Mouse (Mus musculus) liver, postnatal 0 days (tissue): Measurements from ENCODE around the gene Chrm4. TPM values are rescaled to one million over a fixed set of nuclear protein-coding genes. Genes with fewer than 3 reads are reported as not detected.

Source experiments
- ATAC-seq: fragments of 200-750 bp; cut with Nextera tagmentation; 2 replicates; pipeline ENCODE4 v1.8.0; 2017; ENCODE audit warnings: mild to moderate bottlenecking, moderate library complexity
- DNase-seq: peaks from one replicate; pipeline ENCODE4 v3.0.0-alpha.2; 2016
- H3K27ac ChIP-seq: fragments of 300-500 bp; sonication (generic); 2 replicates; pipeline ENCODE4 v1.5.1; 2014; ENCODE audit warnings: antibody characterized with exemption, moderate library complexity, mild to moderate bottlenecking, low read depth
- H3K27me3 ChIP-seq: fragments of 300-500 bp; sonication (generic); 2 replicates; pipeline ENCODE4 v1.6.1; 2014; ENCODE audit warnings: low read length, control low read depth, mixed read lengths; ENCODE audit not compliant: insufficient read depth
- H3K36me3 ChIP-seq: fragments of 300-500 bp; sonication (generic); replicated peaks from 2 replicates; pipeline ENCODE4 v1.6.1; 2014; ENCODE audit warnings: mild to moderate bottlenecking, control low read depth, low read length, moderate library complexity, mixed read lengths; ENCODE audit not compliant: insufficient read depth
- H3K4me1 ChIP-seq: fragments of 300-500 bp; sonication (generic); 2 replicates; pipeline ENCODE4 v1.6.1; 2014; ENCODE audit warnings: antibody characterized with exemption, mild to moderate bottlenecking, control low read depth; ENCODE audit not compliant: insufficient read depth
- H3K4me2 ChIP-seq: fragments of 300-500 bp; sonication (generic); 2 replicates; pipeline ENCODE4 v1.6.1; 2014; ENCODE audit warnings: low read depth, mild to moderate bottlenecking, low read length, moderate library complexity, mixed read lengths
- H3K4me3 ChIP-seq: fragments of 300-500 bp; sonication (generic); 2 replicates; pipeline ENCODE4 v1.5.1; 2014; ENCODE audit warnings: low read depth, low read length
- H3K9ac ChIP-seq: fragments of 300-500 bp; sonication (generic); replicated peaks from 2 replicates; pipeline ENCODE4 v1.6.1; 2014; ENCODE audit warnings: mild to moderate bottlenecking, moderate library complexity
- H3K9me3 ChIP-seq: fragments of 300-500 bp; sonication (generic); 2 replicates; pipeline ENCODE4 v1.6.1; 2016; ENCODE audit warnings: mild to moderate bottlenecking, control low read depth, low read length, mixed read lengths
- CTCF ChIP-seq: sonication (generic); IDR thresholded peaks from 2 replicates; pipeline ENCODE4 v1.5.1; 2016; ENCODE audit warnings: antibody characterized with exemption, low read depth
- EP300 ChIP-seq: IDR thresholded peaks from 2 replicates; pipeline ENCODE4 v1.6.1; 2016; ENCODE audit warnings: antibody characterized with exemption, low read depth, mild to moderate bottlenecking
- WGBS: fragments of 180-500 bp; shearing (Covaris S2); extraction: QIAGEN DNeasy Blood & Tissue Kit; methylation state at CpG from one replicate; pipeline ENCODE4 v1.1.7; 2014; ENCODE audit not compliant: insufficient replicate concordance; 5-methylcytosine and 5-hydroxymethylcytosine counted together
- microRNA-seq: library from miRNA; unstranded; fragments of <30 nt; microRNA quantifications from one replicate; pipeline ENCODE4, GENCODE M21; 2016
- polyA plus RNA-seq: library from polyadenylated mRNA; unstranded; fragments of >200 nt; fragmentation: Nextera tagmentation; extraction: Ambion mirVana; gene quantifications from 2 replicates; pipeline ENCODE4 v1.2.1, GENCODE M21; 2015

Chrm4 gene
- polyA plus RNA-seq, 1 experiment from 2014 or later: not detected

DNA sequence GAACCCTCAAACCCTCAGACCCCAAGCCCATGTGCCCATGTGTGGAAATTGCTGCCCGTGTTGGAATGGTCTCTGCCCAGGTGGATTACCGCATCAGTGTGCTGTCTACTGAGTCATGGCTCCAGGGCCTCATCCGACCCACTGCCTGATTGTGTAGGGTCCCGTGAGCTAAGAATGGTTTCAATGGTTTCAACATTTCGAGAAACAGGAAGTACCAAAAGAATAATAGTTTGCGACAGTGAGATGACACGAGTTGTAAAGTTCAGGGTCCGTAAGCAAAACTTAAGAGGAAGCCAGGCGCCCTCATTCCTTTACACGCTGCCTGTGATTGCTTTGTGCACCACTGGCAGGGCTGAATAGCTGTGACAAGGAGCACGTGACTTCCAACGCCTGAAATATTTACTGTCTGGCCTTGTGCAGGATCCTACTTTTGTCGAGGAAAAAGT, 45.1 kb downstream of the Chrm4 start:
- no peaks in the 10 kb centered on the region for H3K36me3 ChIP-seq

GRCm38 (mm10) chr2:91973416-91974135, 46.5 kb downstream of the Chrm4 start:
- no peak overlapping the region for H3K4me2 ChIP-seq
- ATAC-seq (no peak), DNase-seq (no peak)
- H3K27ac ChIP-seq: no peak overlapping the region
- WGBS: 67% methylated on average over 7 of the region's 7 CpGs
- H3K9ac ChIP-seq: no peak overlapping the region
- no peaks in the 10 kb centered on the region for H3K9me3 ChIP-seq
- TF ChIP-seq EP300 (no peak), CTCF (no peak)
- peaks cover 23% of the 10 kb centered on the region for H3K4me1 ChIP-seq
- no peaks in the 10 kb centered on the region for H3K36me3 ChIP-seq
- no peak overlapping the region for H3K4me3 ChIP-seq
- H3K27me3 ChIP-seq: peaks cover 46% of the 10 kb centered on the region

More for the DNA sequence above, 45.1 kb downstream of the Chrm4 start:
- peak; percentile 77 for ATAC-seq
- H3K27ac ChIP-seq: peak overlapping the region; percentile 86
- peaks cover 23% of the 10 kb centered on the region for H3K4me1 ChIP-seq
- TF ChIP-seq CTCF: no peak
- TF ChIP-seq EP300: peak; percentile 52; the same call in 1 of the 2 replicates
- DNase-seq: no peak
- H3K9ac ChIP-seq: no peak overlapping the region
- WGBS: 15% methylated on average over 13 of the region's 13 CpGs
- no peak overlapping the region for H3K4me3 ChIP-seq
- no peaks in the 10 kb centered on the region for H3K9me3 ChIP-seq
- H3K4me2 ChIP-seq: peak overlapping the region; percentile 52; the same call in 1 of the 2 replicates
- H3K27me3 ChIP-seq: peaks cover 35% of the 10 kb centered on the region

DNA sequence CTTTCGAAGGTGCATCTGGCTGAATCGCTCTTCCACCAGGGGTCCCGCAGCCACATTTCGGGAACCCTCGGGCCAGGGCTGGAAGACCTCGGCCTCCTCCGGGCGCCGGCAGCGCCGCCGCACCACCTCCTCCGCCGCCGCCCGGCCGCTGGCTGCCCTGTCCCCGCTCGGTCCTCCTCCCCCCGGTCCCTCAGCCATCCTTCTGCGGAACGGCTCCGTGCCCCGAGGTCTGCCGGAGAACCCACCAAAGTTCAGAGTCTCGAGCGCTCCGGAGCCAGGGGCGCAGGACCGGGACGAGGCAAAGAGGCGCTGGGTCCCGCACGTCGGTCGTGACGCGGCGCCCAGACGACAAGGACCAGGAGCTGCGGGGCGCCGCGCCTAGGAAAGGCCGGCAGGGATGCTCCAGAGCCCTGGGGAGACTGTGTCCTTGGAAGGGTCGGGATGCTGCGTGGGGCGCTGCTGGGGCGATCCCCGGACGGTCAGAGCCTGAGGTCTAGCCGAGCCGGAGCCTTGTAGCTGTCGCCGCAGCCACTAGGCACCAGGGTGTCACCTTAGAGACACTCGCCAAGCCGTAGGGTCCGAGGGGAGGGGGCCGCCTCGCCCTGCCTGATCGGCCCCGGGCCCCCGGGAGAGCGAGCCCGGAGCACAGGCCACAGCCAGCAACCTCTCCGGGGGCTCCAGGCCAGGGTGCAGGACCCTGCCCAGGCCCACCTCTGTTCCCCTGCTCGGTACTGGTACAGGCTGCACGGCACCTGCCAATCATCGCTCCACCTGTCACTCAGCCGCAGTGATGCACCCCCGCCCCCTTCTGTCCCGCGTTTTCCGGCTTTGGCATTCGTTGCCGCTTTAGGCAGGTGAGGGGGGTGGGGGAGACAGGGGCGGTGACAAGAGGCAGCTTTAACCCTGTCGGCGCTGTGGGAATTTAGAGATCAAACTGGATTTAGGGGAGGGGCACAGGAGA, 48.8 kb downstream of the Chrm4 start, which contains the start of gene Dgkz:
Gene Dgkz (minus strand): TSS at position 284 of the 961 bp plus-strand sequence.
- 3% methylated on average over 76 of the region's 79 CpGs for WGBS
- no peak within 1 kb of the TSS for H3K9ac ChIP-seq
- peaks cover 43% of the 10 kb centered on the region for H3K27me3 ChIP-seq
- H3K36me3 ChIP-seq: no peaks in the 10 kb centered on the region
- TF ChIP-seq CTCF (no peak), EP300 (no peak)
- peak within 1 kb of the TSS; percentile 44 for H3K4me3 ChIP-seq
- peak within 1 kb of the TSS; percentile 64 for H3K4me2 ChIP-seq
- ATAC-seq: no peak
- H3K27ac ChIP-seq: no peak within 1 kb of the TSS
- DNase-seq: no peak
- peaks cover 20% of the 10 kb centered on the region for H3K4me1 ChIP-seq
- no peaks in the 10 kb centered on the region for H3K9me3 ChIP-seq

GRCm38 (mm10) chr2:91977960-91978359, 50.9 kb downstream of the Chrm4 start:
- Histone ChIP-seq H3K4me3 (no peak overlapping the region), H3K9ac (no peak overlapping the region), H3K9me3 (no peaks in the 10 kb centered on the region), H3K4me2 (no peak overlapping the region), H3K4me1 (peaks cover 7% of the 10 kb centered on the region; the same call in 1 of the 2 replicates), H3K27ac (no peak overlapping the region), H3K27me3 (peaks cover 43% of the 10 kb centered on the region), H3K36me3 (no peaks in the 10 kb centered on the region)
- ATAC-seq (no peak), DNase-seq (no peak)
- TF ChIP-seq EP300 (no peak), CTCF (no peak)
- 47% methylated on average over 4 of the region's 4 CpGs for WGBS

Small RNA genes lying within 50 kb of the gene (microRNA-seq; reads per million reads assigned to microRNA genes)
- not detected for gene Mir6999

Other genes with a start within 250 kb of the Chrm4 start
- 8.6 and 9.0 TPM in 2 replicates for gene Atg13, start 216.7 kb upstream of the Chrm4 start, polyA plus RNA-seq
- gene Harbi1, start 216.4 kb upstream of the Chrm4 start, polyA plus RNA-seq: 7.7 and 8.0 TPM in 2 replicates
- 3.2 and 3.5 TPM in 2 replicates for gene Ambra1, start 197.1 kb upstream of the Chrm4 start, polyA plus RNA-seq
- 5.0 and 6.8 TPM in 2 replicates for gene Mdk, start 5.0 kb downstream of the Chrm4 start, polyA plus RNA-seq
- gene Gm9821, start 18.5 kb downstream of the Chrm4 start, polyA plus RNA-seq: 0.13 and 0.20 TPM in 2 replicates
- 13.9 and 15.9 TPM in 2 replicates for gene Dgkz, start 48.6 kb downstream of the Chrm4 start, polyA plus RNA-seq
- gene Creb3l1, start 97.3 kb downstream of the Chrm4 start, polyA plus RNA-seq: 0.63 TPM in 2 replicates
- gene Phf21a, start 165.9 kb downstream of the Chrm4 start, polyA plus RNA-seq: 2.7 TPM in 2 replicates